Mouse (Mus musculus): Measurements from ENCODE around the gene Gstp2.

- no peak for TF ChIP-seq CTCF (IDR thresholded peaks at IDR 0.05; ENCODE audit: low read depth, low read length)
- TF ChIP-seq POLR2A (IDR thresholded peaks at IDR 0.05; ENCODE audit: insufficient read depth, low read length), result no peak
Measured at GRCm38 (mm10) chr19:4005091-4005490, 40.7 kb downstream of the Gstp2 start.
